9 mouse cellular contexts compared by ENCODE assay signal in genomic region chr12:110537751-110538150, GRCm38 (mm10).
DNase-seq lines count a peak whose midpoint lies in the region; ATAC-seq lines count a peak whose summit lies in the region.
"Had no signal": no experiment of that assay in that cellular context is flagged by ENCODE, and none has a peak within 500 bp of the region (broad histone marks: within the 10 kb centered on the region; RNA-seq: fewer than 3 reads in every experiment).

No protein-coding gene starts in this region.

- no peak overlapping the region for H3K4me3 ChIP-seq in neural tube, embryonic 14.5 days (ENCODE audit: low read depth, low read length)
- H3K4me3 ChIP-seq: liver, embryonic 13.5 days had no signal

- H3K36me3 ChIP-seq in neural tube, embryonic 14.5 days (ENCODE audit: control insufficient read depth, insufficient read depth, low read length): no peaks in the 10 kb centered on the region
- H3K36me3 ChIP-seq: liver, embryonic 13.5 days had no signal

- 37% methylated on average over 8 of the region's 8 CpGs for WGBS in neural tube, embryonic 14.5 days

- no peak overlapping the region for H3K9ac ChIP-seq in neural tube, embryonic 14.5 days (replicated peaks; ENCODE audit: low read depth, low read length)
- H3K9ac ChIP-seq: liver, embryonic 13.5 days had no signal

- H3K4me1 ChIP-seq in neural tube, embryonic 14.5 days (ENCODE audit: control insufficient read depth, insufficient read depth, low read length): 0 out of 2 replicates have a peak, but pooled peaks cover 4% of the 10 kb centered on the region
- H3K4me1 ChIP-seq: liver, embryonic 13.5 days had no signal

- H3K27me3 ChIP-seq in neural tube, embryonic 14.5 days (ENCODE audit: control insufficient read depth, insufficient read depth, low read length): no peaks in the 10 kb centered on the region
- H3K27me3 ChIP-seq: liver, embryonic 13.5 days had no signal

- H3K4me2 ChIP-seq in neural tube, embryonic 14.5 days (ENCODE audit: low read depth, low read length): no peak overlapping the region
- H3K4me2 ChIP-seq: liver, embryonic 13.5 days had no signal

- H3K27ac ChIP-seq in neural tube, embryonic 14.5 days (ENCODE audit: low read depth, low read length): no peak overlapping the region
- H3K27ac ChIP-seq: liver, embryonic 13.5 days had no signal

- peak; percentile 64 for DNase-seq in gastrocnemius, adult 18-20 months (ENCODE audit: low spot score)
- DNase-seq in gastrocnemius, adult 8-10 months (ENCODE audit: low spot score in 2 of 2): no peak
- peak; percentile 23 for DNase-seq in ovary, adult 18-20 months (ENCODE audit: low spot score)
- no peak for DNase-seq in ovary, postnatal 10 days (ENCODE audit: low spot score)
- DNase-seq in heart, postnatal 10 days: peak; percentile 51 to 58
- DNase-seq in frontal cortex, postnatal 36 days (ENCODE audit: low spot score in 2 of 2): no peak
- DNase-seq: liver, embryonic 13.5 days had no signal

- intact Hi-C loops in heart, postnatal 10 days (cut with DNase I): no loop called here

- H3K9me3 ChIP-seq in neural tube, embryonic 14.5 days (ENCODE audit: control insufficient read depth, low read length): no peaks in the 10 kb centered on the region
- H3K9me3 ChIP-seq: liver, embryonic 13.5 days had no signal

- peak; percentile 82; the same call in 1 of the 2 replicates for ATAC-seq in neural tube, embryonic 14.5 days (ENCODE audit: low read depth)
- ATAC-seq in erythroid progenitor cell, adult 5-6 weeks (replicated peaks; ENCODE audit: low FRiP score, poor library complexity, severe bottlenecking): no peak

Comparison
In these comparisons a context has a peak if more than half of its experiments do, and no peak if none do; other contexts are left out.
1. DNase-seq: peak in gastrocnemius, adult 18-20 months (single experiment), ovary, adult 18-20 months (single experiment) and heart, postnatal 10 days (2 of 2); none in gastrocnemius, adult 8-10 months (0 of 2), ovary, postnatal 10 days (single experiment) and frontal cortex, postnatal 36 days (0 of 2).